In the genomic region with DNA sequence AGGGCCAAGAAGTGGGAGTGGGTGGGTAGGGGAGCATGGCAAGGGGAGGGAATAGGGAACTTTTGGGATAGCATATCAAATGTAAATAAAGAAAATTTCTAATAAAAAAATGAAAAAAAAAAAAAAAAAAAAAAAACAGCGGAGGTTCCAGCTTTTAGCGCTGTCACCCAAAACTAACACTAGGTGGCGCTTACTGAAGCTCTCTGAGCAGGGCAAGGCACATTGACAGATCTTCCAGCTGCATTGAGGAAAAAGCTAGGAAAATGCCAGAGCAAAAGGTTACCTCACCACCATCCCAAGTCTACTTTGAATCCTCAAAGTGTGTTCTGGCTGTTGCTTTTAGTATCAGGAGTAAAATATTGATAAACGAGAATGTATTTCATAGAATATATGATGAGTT, we compare ENCODE assay signal across 10 mouse cellular contexts. TPM values are rescaled to one million over a fixed set of nuclear protein-coding genes. Genes with fewer than 3 reads are reported as not detected.
DNase-seq lines count a peak whose midpoint lies in the region; ATAC-seq and TF ChIP-seq lines count a peak whose summit lies in the region.
"Had no signal": no experiment of that assay in that cellular context is flagged by ENCODE, and none has a peak within 500 bp of the region (broad histone marks: within the 10 kb centered on the region; RNA-seq: fewer than 3 reads in every experiment).

No protein-coding gene starts in this region.

- H3K9me3 ChIP-seq in limb, embryonic 14.5 days (ENCODE audit: control insufficient read depth, low read length) = no peaks in the 10 kb centered on the region
- H3K9me3 ChIP-seq: limb, embryonic 15.5 days had no signal

- intact Hi-C loops in left cerebral cortex, postnatal 14 days (cut with DNase I) = loop anchor here (2.0 to 10.0 kb wide), 2 partner anchors 123 to 343 kb away; no protein-coding TSS in a partner anchor

- TF ChIP-seq POLR2A in limb, embryonic 14.5 days (IDR thresholded peaks at IDR 0.05; ENCODE audit: borderline replicate concordance, extremely low read depth, insufficient read depth, insufficient read length) = no peak

- H3K9ac ChIP-seq in limb, embryonic 14.5 days (ENCODE audit: low read depth, low read length, severe bottlenecking) = no peak overlapping the region
- H3K9ac ChIP-seq: limb, embryonic 15.5 days had no signal

- H3K27ac ChIP-seq in limb, embryonic 14.5 days (replicated peaks; ENCODE audit: low read depth, low read length) = no peak overlapping the region
- H3K27ac ChIP-seq: limb, embryonic 15.5 days had no signal

- no peaks in the 10 kb centered on the region for H3K36me3 ChIP-seq in limb, embryonic 14.5 days (ENCODE audit: control insufficient read depth, insufficient read depth, low read length)
- H3K36me3 ChIP-seq: limb, embryonic 15.5 days had no signal

- H3K4me2 ChIP-seq in limb, embryonic 14.5 days (replicated peaks; ENCODE audit: low read depth, low read length, severe bottlenecking) = no peak overlapping the region
- H3K4me2 ChIP-seq: limb, embryonic 15.5 days had no signal

- 27% methylated on average over 4 of the region's 4 CpGs for WGBS in limb, embryonic 14.5 days

- peak; percentile 11 for DNase-seq in adrenal gland, postnatal 14 days
- DNase-seq in adrenal gland, adult 2 months = no peak
- peak; percentile 11 to 25 for DNase-seq in left cerebral cortex, postnatal 14 days (ENCODE audit: low spot score in 2 of 2)
- DNase-seq in left cerebral cortex, adult 11 months (ENCODE audit: low spot score) = no peak
- peak; percentile 48 for DNase-seq in limb, embryonic 14.5 days (ENCODE audit: low spot score)
- DNase-seq in thymus, adult 18-20 months = no peak

- no peak overlapping the region for H3K4me3 ChIP-seq in limb, embryonic 14.5 days (replicated peaks; ENCODE audit: low read length)
- H3K4me3 ChIP-seq: erythroblast, embryonic 14.5 days; limb, embryonic 15.5 days had no signal

- no peaks in the 10 kb centered on the region for H3K4me1 ChIP-seq in limb, embryonic 14.5 days (ENCODE audit: control insufficient read depth, insufficient read depth, low read length)
- H3K4me1 ChIP-seq: limb, embryonic 15.5 days had no signal

- ATAC-seq in common myeloid progenitor, adult 5-6 weeks (replicated peaks; ENCODE audit: low read depth, poor library complexity, severe bottlenecking) = peak; percentile 65; the same call in 1 of the 2 replicates
- no peak for ATAC-seq in limb, embryonic 14.5 days (ENCODE audit: low FRiP score, low read depth)
- ATAC-seq in granulocyte monocyte progenitor cell, adult 5-6 weeks (replicated peaks; ENCODE audit: poor library complexity, severe bottlenecking) = no peak; the same call in 1 of the 2 replicates

- no peaks in the 10 kb centered on the region for H3K27me3 ChIP-seq in limb, embryonic 14.5 days (ENCODE audit: control insufficient read depth, insufficient read depth, low read length)
- H3K27me3 ChIP-seq: limb, embryonic 15.5 days had no signal

RNA-seq across cellular contexts. Expression of gene Lce3a, which starts 18.5 kb away (rescaled TPM):
- total RNA-seq in adrenal gland, postnatal 14 days (2021) = not detected in 2 replicates
- total RNA-seq in adrenal gland, adult 2 months (2021) = not detected
- not detected in 2 replicates for polyA plus RNA-seq in adrenal gland, adult 2 months (2012; rRNA removed)
- total RNA-seq in left cerebral cortex, postnatal 14 days (2021) = not detected
- not detected in 2 replicates for total RNA-seq in common myeloid progenitor, adult 5-6 weeks (2017)
- polyA plus RNA-seq in limb, embryonic 14.5 days (2012; rRNA removed) = not detected in 2 replicates
- polyA plus RNA-seq in limb, embryonic 14.5 days (2014; fragmentation: Nextera tagmentation; extraction: Ambion mirVana) = not detected in 2 replicates
- not detected in 2 replicates for total RNA-seq in granulocyte monocyte progenitor cell, adult 5-6 weeks (2014; fragmentation: Nextera tagmentation)
- total RNA-seq in granulocyte monocyte progenitor cell, adult 5-6 weeks (2017) = not detected in 2 replicates
- polyA plus RNA-seq: erythroblast, embryonic 14.5 days; limb, embryonic 15.5 days had no signal

RNA-seq across cellular contexts. Expression of gene Lce3b, which starts 25.2 kb away (rescaled TPM):
- not detected in 2 replicates for total RNA-seq in adrenal gland, postnatal 14 days (2021)
- not detected for total RNA-seq in adrenal gland, adult 2 months (2021)
- polyA plus RNA-seq in adrenal gland, adult 2 months (2012; rRNA removed) = not detected in 2 replicates
- total RNA-seq in left cerebral cortex, postnatal 14 days (2021) = not detected
- total RNA-seq in common myeloid progenitor, adult 5-6 weeks (2017) = not detected in 2 replicates
- not detected in 2 replicates for polyA plus RNA-seq in limb, embryonic 14.5 days (2012; rRNA removed)
- polyA plus RNA-seq in limb, embryonic 14.5 days (2014; fragmentation: Nextera tagmentation; extraction: Ambion mirVana) = not detected in 2 replicates
- total RNA-seq in granulocyte monocyte progenitor cell, adult 5-6 weeks (2014; fragmentation: Nextera tagmentation) = not detected in 2 replicates
- total RNA-seq in granulocyte monocyte progenitor cell, adult 5-6 weeks (2017) = not detected in 2 replicates
- polyA plus RNA-seq: erythroblast, embryonic 14.5 days; limb, embryonic 15.5 days had no signal

RNA-seq across cellular contexts. Expression of gene Lce3c, which starts 36.7 kb away (rescaled TPM):
- total RNA-seq in adrenal gland, postnatal 14 days (2021) = not detected in 2 replicates
- total RNA-seq in adrenal gland, adult 2 months (2021) = not detected
- not detected in 2 replicates for polyA plus RNA-seq in adrenal gland, adult 2 months (2012; rRNA removed)
- total RNA-seq in left cerebral cortex, postnatal 14 days (2021) = not detected
- total RNA-seq in common myeloid progenitor, adult 5-6 weeks (2017) = not detected in 2 replicates
- polyA plus RNA-seq in limb, embryonic 14.5 days (2012; rRNA removed) = 0.20 TPM in 1 of 2 replicates, not detected in the other
- not detected in 2 replicates for polyA plus RNA-seq in limb, embryonic 14.5 days (2014; fragmentation: Nextera tagmentation; extraction: Ambion mirVana)
- not detected in 2 replicates for total RNA-seq in granulocyte monocyte progenitor cell, adult 5-6 weeks (2014; fragmentation: Nextera tagmentation)
- not detected in 2 replicates for total RNA-seq in granulocyte monocyte progenitor cell, adult 5-6 weeks (2017)
- polyA plus RNA-seq: erythroblast, embryonic 14.5 days had no signal

RNA-seq across cellular contexts. Expression of gene 2310050C09Rik, which starts 37.6 kb away (rescaled TPM):
- not detected in 2 replicates for total RNA-seq in adrenal gland, postnatal 14 days (2021)
- total RNA-seq in adrenal gland, adult 2 months (2021) = not detected
- polyA plus RNA-seq in adrenal gland, adult 2 months (2012; rRNA removed) = not detected in 2 replicates
- not detected for total RNA-seq in left cerebral cortex, postnatal 14 days (2021)
- total RNA-seq in common myeloid progenitor, adult 5-6 weeks (2017) = not detected in 2 replicates
- polyA plus RNA-seq in limb, embryonic 14.5 days (2012; rRNA removed) = 0.05 and 0.06 TPM in 2 replicates
- not detected in 2 replicates for polyA plus RNA-seq in limb, embryonic 14.5 days (2014; fragmentation: Nextera tagmentation; extraction: Ambion mirVana)
- total RNA-seq in granulocyte monocyte progenitor cell, adult 5-6 weeks (2014; fragmentation: Nextera tagmentation) = not detected in 2 replicates
- total RNA-seq in granulocyte monocyte progenitor cell, adult 5-6 weeks (2017) = not detected in 2 replicates
- polyA plus RNA-seq: erythroblast, embryonic 14.5 days had no signal

RNA-seq across cellular contexts. Expression of gene Lce3d, which starts 49.6 kb away (rescaled TPM):
- total RNA-seq in adrenal gland, postnatal 14 days (2021) = not detected in 2 replicates
- total RNA-seq in adrenal gland, adult 2 months (2021) = not detected
- not detected in 2 replicates for polyA plus RNA-seq in adrenal gland, adult 2 months (2012; rRNA removed)
- not detected for total RNA-seq in left cerebral cortex, postnatal 14 days (2021)
- total RNA-seq in common myeloid progenitor, adult 5-6 weeks (2017) = not detected in 2 replicates
- not detected in 2 replicates for polyA plus RNA-seq in limb, embryonic 14.5 days (2012; rRNA removed)
- polyA plus RNA-seq in limb, embryonic 14.5 days (2014; fragmentation: Nextera tagmentation; extraction: Ambion mirVana) = not detected in 2 replicates
- not detected in 2 replicates for total RNA-seq in granulocyte monocyte progenitor cell, adult 5-6 weeks (2014; fragmentation: Nextera tagmentation)
- not detected in 2 replicates for total RNA-seq in granulocyte monocyte progenitor cell, adult 5-6 weeks (2017)
- polyA plus RNA-seq: erythroblast, embryonic 14.5 days; limb, embryonic 15.5 days had no signal

Comparison
In these comparisons a context has a peak if more than half of its experiments do, and no peak if none do; other contexts are left out.
1. DNase-seq: peak in adrenal gland, postnatal 14 days (single experiment), left cerebral cortex, postnatal 14 days (2 of 2) and limb, embryonic 14.5 days (single experiment); none in adrenal gland, adult 2 months (single experiment), left cerebral cortex, adult 11 months (single experiment) and thymus, adult 18-20 months (0 of 2).